Mouse (Mus musculus) limb, embryonic 10.5 days (tissue): ENCODE results near the gene Fbxo31. TPM values are rescaled to one million over a fixed set of nuclear protein-coding genes. Genes with fewer than 3 reads are reported as not detected.
A peak's percentile ranks its signal among the peaks of the same experiment; 100 is the strongest.

ENCODE experiments used
- DNase-seq: peaks from one replicate; pipeline ENCODE4 v3.0.0-alpha.2; 2017; ENCODE audit warnings: low spot score
- H3K27ac ChIP-seq: fragments of 300-500 bp; sonication (generic); 2 replicates; pipeline ENCODE4 v1.5.1; 2016; ENCODE audit warnings: mild to moderate bottlenecking
- H3K27me3 ChIP-seq: fragments of 300-500 bp; sonication (generic); 2 replicates; pipeline ENCODE4 v1.6.1; 2016; ENCODE audit warnings: low read depth, mild to moderate bottlenecking; ENCODE audit not compliant: poor library complexity, severe bottlenecking
- H3K36me3 ChIP-seq: fragments of 300-500 bp; sonication (generic); 2 replicates; pipeline ENCODE4 v1.6.1; 2016; ENCODE audit warnings: mild to moderate bottlenecking, moderate library complexity
- H3K4me1 ChIP-seq: fragments of 300-500 bp; sonication (generic); 2 replicates; pipeline ENCODE4 v1.6.1; 2016
- H3K4me3 ChIP-seq: fragments of 300-500 bp; sonication (generic); 2 replicates; pipeline ENCODE4 v1.5.1; 2016; ENCODE audit warnings: mild to moderate bottlenecking, moderate library complexity
- H3K9me3 ChIP-seq: fragments of 300-500 bp; sonication (generic); replicated peaks from 2 replicates; pipeline ENCODE4 v1.6.1; 2016; ENCODE audit warnings: mild to moderate bottlenecking
- WGBS: fragments of 180-500 bp; shearing (Covaris S2); methylation state at CpG from one replicate; pipeline ENCODE4 v1.1.7; 2016; 5-methylcytosine and 5-hydroxymethylcytosine counted together
- polyA plus RNA-seq: library from polyadenylated mRNA; unstranded; fragments of >200 nt; fragmentation: Nextera tagmentation; extraction: Ambion mirVana; gene quantifications from 2 replicates; pipeline ENCODE4 v1.2.1, GENCODE M21; 2016

The Fbxo31 gene
- 15.3 and 17.9 TPM in 2 replicates for polyA plus RNA-seq

DNA sequence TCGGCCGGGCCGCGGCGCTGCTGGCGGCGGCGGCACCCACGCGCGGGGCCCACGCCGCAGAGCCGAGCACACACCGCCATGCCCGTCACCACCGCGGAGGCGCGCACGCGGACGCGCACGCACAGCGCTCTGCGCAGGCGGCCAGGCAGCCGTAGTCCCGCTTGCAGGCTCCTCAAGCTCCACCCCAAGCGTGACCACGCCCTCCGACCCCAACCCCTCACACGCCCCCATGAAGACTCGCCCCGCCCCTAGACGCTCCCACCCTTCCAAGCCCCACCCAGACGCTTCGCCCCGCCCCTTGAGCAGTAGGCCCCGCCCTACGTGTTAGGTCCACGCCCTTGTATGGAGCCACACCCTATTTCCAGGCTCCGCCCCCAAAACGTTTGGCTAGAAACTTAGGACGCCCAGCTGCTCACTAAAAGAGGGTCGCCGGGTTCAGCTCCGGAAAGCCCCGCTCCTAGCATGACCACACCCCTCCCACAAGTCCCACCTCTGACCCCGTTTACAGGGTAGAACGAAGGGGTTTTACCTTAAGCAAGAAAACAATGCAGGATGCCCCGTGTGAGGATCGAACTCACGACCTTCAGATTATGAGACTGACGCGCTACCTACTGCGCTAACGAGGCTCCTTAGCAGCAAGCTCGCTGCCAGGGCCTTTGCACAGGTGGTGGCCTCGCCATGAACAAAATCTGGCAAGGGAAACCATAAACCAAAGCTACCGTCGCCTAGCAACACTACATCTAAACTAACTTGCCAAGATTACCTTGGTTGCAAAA is at the start of gene Fbxo31:
TSS of gene Fbxo31 (minus strand) at position 131 of the 776 bp plus-strand sequence.
- H3K9me3 ChIP-seq: no peaks in the 10 kb centered on the region
- H3K36me3 ChIP-seq: no peaks in the 10 kb centered on the region
- H3K27ac ChIP-seq: peak within 1 kb of the TSS; percentile 89
- H3K4me1 ChIP-seq: peaks cover 41% of the 10 kb centered on the region
- DNase-seq: peak; percentile 98
- WGBS: 2% methylated on average over 63 of the region's 63 CpGs
- peak within 1 kb of the TSS; percentile 90 for H3K4me3 ChIP-seq
- H3K27me3 ChIP-seq: no peaks in the 10 kb centered on the region

DNA sequence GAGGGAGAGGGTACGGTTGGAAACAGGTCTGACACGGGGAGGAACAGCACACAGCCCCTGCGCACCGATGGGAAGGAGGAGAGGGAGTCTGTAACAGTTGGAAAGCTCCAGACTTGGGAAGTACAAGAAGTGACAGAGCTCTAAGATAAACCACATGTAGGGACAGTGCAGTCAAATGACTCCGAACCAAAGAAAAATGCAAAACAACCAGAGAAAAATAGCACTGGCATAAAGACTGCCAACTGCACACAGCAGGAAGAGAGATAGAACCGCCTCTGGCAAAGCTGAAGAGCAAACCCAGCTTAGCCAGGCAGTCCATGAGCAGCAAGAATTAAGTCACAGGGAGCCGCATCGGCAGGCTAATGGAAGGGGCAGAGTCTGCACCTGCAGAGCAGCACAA is 44.4 kb upstream of the Fbxo31 start:
- no peak for DNase-seq
- WGBS: 96% methylated on average over 8 of the region's 8 CpGs
- Histone ChIP-seq H3K4me3 (no peak overlapping the region), H3K36me3 (peaks cover 56% of the 10 kb centered on the region), H3K27ac (no peak overlapping the region), H3K9me3 (no peaks in the 10 kb centered on the region), H3K4me1 (peaks cover 19% of the 10 kb centered on the region; the same call in 1 of the 2 replicates), H3K27me3 (no peaks in the 10 kb centered on the region)

DNA sequence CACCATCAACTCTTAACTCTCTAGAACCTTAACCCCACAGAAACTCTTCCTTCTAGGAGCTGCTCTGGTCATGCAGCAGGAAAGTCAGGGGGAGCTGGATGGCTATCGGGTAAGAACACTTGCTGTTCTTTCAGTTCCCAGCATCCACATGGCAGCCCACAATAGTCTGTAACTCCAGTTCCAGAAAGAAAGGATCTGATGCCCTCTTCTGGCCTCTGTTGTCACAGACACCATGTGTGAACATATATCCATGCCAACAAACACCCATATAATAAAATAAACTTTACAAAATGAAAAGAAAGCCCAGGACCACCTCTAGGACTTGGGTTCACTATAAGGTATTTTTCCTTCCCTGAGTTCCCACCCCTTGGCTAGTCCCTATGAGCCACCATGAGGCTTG is 43.3 kb upstream of the Fbxo31 start:
- Histone ChIP-seq H3K4me3 (no peak overlapping the region), H3K9me3 (no peaks in the 10 kb centered on the region), H3K27ac (no peak overlapping the region), H3K4me1 (peaks cover 19% of the 10 kb centered on the region; the same call in 1 of the 2 replicates), H3K27me3 (no peaks in the 10 kb centered on the region), H3K36me3 (peaks cover 56% of the 10 kb centered on the region)
- DNase-seq: no peak
- WGBS: 83% methylated on average over 1 of the region's 1 CpGs

DNA sequence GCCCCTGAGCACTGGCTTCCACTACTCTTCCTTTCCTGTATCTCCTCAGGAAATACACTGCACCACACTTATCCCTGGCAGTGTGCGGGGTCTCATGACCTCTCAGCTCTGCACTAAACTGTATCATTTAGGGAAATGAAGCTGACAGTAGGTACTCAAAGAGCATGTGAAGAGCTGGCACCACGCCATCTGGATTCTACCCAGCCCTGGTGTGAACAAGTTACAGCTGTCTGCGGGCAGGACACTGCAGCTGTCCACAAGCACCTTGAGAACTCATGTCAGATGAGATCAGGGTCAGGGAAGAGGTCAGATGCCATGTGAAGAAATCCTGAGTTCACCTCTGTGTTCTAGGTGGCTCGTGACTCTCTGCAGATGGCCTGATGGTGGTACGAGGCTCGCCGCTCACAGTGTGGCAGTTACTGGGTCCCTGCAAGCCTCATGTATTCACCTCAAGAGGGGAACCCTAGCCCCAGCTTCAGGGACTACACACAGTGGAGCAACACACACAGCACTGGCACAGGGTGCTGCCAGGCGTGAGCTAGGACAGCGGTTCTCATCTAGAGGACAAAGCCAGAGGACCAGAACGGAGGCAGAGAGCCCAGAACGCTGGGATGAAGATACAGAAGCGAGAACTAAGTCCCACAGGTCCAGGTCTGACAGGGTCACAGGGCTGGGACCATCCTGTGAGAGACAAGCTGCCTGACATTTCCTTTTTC is 42.4 kb upstream of the Fbxo31 start:
- Histone ChIP-seq H3K9me3 (no peaks in the 10 kb centered on the region), H3K27me3 (no peaks in the 10 kb centered on the region), H3K36me3 (peaks cover 56% of the 10 kb centered on the region), H3K4me3 (no peak overlapping the region), H3K4me1 (peaks cover 19% of the 10 kb centered on the region; the same call in 1 of the 2 replicates), H3K27ac (no peak overlapping the region)
- 89% methylated on average over 12 of the region's 12 CpGs for WGBS
- no peak for DNase-seq

DNA sequence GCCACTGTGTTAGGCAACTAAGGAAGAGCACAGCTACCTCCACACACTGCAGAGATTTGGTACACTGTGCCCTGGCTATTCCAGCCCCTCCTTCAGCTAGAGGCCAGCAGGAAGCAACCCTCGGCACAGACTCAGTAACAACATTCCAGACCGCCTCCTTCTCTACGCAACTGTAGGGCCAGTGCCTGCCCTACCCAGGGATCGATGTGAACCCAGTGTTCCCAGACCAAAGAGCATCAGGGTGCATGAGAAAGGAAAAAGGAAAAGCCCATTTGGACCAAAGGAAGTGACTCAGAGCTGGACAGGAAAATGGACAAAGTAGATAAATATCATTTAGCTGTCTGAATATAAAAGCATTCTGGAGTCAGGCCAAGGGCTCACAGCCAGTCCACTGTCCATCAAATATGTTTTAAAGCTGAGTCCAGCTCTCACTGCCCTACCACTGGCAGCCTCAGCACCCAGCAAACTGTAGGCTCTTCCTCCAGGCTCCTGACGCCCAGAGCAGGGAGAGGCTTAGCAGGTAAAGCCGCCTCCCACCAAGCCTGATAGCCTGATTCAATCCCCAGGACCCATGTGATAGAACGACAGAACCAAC is 40.9 kb upstream of the Fbxo31 start:
- WGBS: 75% methylated on average over 7 of the region's 7 CpGs
- H3K27ac ChIP-seq: no peak overlapping the region
- no peaks in the 10 kb centered on the region for H3K9me3 ChIP-seq
- H3K4me3 ChIP-seq: no peak overlapping the region
- no peaks in the 10 kb centered on the region for H3K27me3 ChIP-seq
- no peak for DNase-seq
- H3K36me3 ChIP-seq: peaks cover 55% of the 10 kb centered on the region
- 0 out of 2 replicates have a peak, but pooled peaks cover 10% of the 10 kb centered on the region for H3K4me1 ChIP-seq

- no peak overlapping the region for H3K4me3 ChIP-seq
- no peaks in the 10 kb centered on the region for H3K27me3 ChIP-seq
- no peak overlapping the region for H3K27ac ChIP-seq
- no peaks in the 10 kb centered on the region for H3K9me3 ChIP-seq
- H3K4me1 ChIP-seq: no peaks in the 10 kb centered on the region
- no peak for DNase-seq
- peaks cover 70% of the 10 kb centered on the region for H3K36me3 ChIP-seq
Measured at GRCm38 (mm10) chr8:121613419-121613818, 34.8 kb upstream of the Fbxo31 start.

GRCm38 (mm10) chr8:121609916-121610315 is 31.3 kb upstream of the Fbxo31 start:
- no peak overlapping the region for H3K4me3 ChIP-seq
- no peaks in the 10 kb centered on the region for H3K27me3 ChIP-seq
- WGBS: 93% methylated on average over 11 of the region's 11 CpGs
- peaks cover 73% of the 10 kb centered on the region for H3K36me3 ChIP-seq
- no peaks in the 10 kb centered on the region for H3K9me3 ChIP-seq
- no peak for DNase-seq
- no peaks in the 10 kb centered on the region for H3K4me1 ChIP-seq
- H3K27ac ChIP-seq: no peak overlapping the region

DNA sequence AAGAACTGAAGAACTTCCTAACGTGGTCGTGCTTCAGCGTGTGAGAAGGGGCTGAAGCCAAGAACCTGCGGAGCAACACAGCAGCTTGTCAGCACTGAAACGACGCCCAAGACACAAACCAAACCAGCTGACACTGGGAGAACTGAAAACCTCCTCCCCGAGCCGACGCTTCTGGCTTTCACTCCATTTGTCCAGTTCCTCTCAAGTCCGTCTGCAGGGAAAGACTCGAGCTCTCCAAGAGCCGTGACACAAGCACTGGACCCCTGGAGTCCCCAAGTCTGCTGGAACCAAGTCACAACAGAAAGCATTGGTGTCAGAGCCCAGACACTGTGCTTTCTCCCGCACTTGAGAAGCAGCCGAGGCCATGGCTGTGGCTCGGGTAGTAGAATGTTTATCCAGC is 30.6 kb upstream of the Fbxo31 start:
- 93% methylated on average over 15 of the region's 15 CpGs for WGBS
- peaks cover 80% of the 10 kb centered on the region for H3K36me3 ChIP-seq
- no peaks in the 10 kb centered on the region for H3K4me1 ChIP-seq
- H3K9me3 ChIP-seq: no peaks in the 10 kb centered on the region
- H3K4me3 ChIP-seq: no peak overlapping the region
- H3K27ac ChIP-seq: no peak overlapping the region
- DNase-seq: no peak
- H3K27me3 ChIP-seq: no peaks in the 10 kb centered on the region

DNA sequence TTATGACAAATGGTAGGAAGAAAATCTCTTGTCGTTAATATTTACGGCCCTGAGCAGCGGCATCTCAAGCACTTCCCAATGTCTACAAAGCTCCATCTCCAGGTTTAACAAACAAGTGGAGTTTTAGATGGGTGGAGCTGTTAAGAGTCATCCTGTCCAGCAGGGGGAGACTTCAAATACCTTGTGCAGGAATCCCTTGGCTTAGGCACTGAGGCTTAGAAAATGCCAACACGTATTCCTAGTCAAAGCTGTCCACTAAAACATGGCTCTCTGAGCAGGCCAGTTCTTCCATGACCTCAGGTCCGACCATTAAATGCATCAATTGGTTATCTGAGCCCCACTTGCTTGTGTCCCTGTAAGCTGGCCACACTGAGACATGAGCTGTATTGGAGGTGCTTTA is 29.1 kb upstream of the Fbxo31 start:
- 86% methylated on average over 5 of the region's 5 CpGs for WGBS

GRCm38 (mm10) chr8:121603801-121604200 is 25.2 kb upstream of the Fbxo31 start:
- Histone ChIP-seq H3K9me3 (no peaks in the 10 kb centered on the region), H3K4me1 (no peaks in the 10 kb centered on the region), H3K27me3 (no peaks in the 10 kb centered on the region), H3K4me3 (no peak overlapping the region), H3K36me3 (peaks cover 97% of the 10 kb centered on the region), H3K27ac (no peak overlapping the region; the same call in 1 of the 2 replicates)
- 98% methylated on average over 12 of the region's 12 CpGs for WGBS
- no peak for DNase-seq

More for the DNA sequence above, 29.1 kb upstream of the Fbxo31 start:
- H3K9me3 ChIP-seq: no peaks in the 10 kb centered on the region
- no peak overlapping the region for H3K27ac ChIP-seq
- H3K4me1 ChIP-seq: no peaks in the 10 kb centered on the region
- no peak for DNase-seq
- H3K27me3 ChIP-seq: no peaks in the 10 kb centered on the region
- H3K4me3 ChIP-seq: no peak overlapping the region
- H3K36me3 ChIP-seq: peaks cover 93% of the 10 kb centered on the region

DNA sequence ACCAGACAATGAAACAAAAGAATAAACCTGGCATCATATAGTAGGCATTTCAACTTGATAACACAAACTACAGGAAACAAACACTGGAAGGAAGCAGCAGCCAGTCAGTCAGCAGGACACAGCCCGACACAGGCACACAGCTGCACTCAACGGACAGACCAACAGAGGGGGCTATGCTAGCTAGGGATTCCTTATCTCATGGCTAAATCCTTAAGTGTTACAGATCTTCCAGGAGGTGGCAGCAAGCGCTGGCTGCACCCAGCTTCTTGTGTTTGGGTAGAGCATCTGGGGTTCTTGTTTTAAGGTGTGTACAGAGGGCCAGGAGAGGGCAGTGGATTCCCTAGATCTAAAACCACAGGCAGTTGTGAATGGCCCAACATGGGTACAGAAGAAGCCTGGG is 24.3 kb upstream of the Fbxo31 start:
- no peaks in the 10 kb centered on the region for H3K9me3 ChIP-seq
- peak; percentile 60 for DNase-seq
- no peak overlapping the region for H3K4me3 ChIP-seq
- H3K36me3 ChIP-seq: peaks cover 94% of the 10 kb centered on the region
- 40% methylated on average over 3 of the region's 3 CpGs for WGBS
- H3K27ac ChIP-seq: no peak overlapping the region
- H3K27me3 ChIP-seq: no peaks in the 10 kb centered on the region
- H3K4me1 ChIP-seq: no peaks in the 10 kb centered on the region

DNA sequence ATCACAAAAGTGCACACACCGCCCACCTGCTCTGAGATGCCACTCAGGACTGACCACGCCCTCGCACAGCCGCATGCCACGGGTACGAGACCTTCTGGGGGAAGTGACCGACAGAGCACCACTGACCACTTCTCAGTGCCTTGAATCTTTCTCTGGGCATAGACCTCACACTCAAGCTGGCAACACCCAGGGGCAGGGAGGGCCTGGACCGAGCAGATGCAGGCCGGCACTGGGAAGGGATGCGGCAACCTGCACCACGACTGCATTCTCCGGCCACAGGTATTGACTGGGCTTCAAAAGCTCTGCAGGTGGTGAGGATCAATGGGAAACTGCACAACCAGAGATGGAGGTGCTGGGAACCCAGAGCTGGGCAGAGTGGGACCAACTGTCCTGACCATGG is 23.8 kb upstream of the Fbxo31 start:
- no peaks in the 10 kb centered on the region for H3K27me3 ChIP-seq
- H3K36me3 ChIP-seq: peaks cover 94% of the 10 kb centered on the region
- no peak overlapping the region for H3K4me3 ChIP-seq
- DNase-seq: no peak
- H3K4me1 ChIP-seq: no peaks in the 10 kb centered on the region
- 96% methylated on average over 12 of the region's 12 CpGs for WGBS
- no peak overlapping the region for H3K27ac ChIP-seq
- H3K9me3 ChIP-seq: no peaks in the 10 kb centered on the region

GRCm38 (mm10) chr8:121599842-121600241 is 21.2 kb upstream of the Fbxo31 start:
- DNase-seq: no peak
- Histone ChIP-seq H3K9me3 (no peaks in the 10 kb centered on the region), H3K4me1 (no peaks in the 10 kb centered on the region), H3K27ac (no peak overlapping the region), H3K27me3 (no peaks in the 10 kb centered on the region), H3K4me3 (no peak overlapping the region), H3K36me3 (peaks cover 90% of the 10 kb centered on the region)
- 91% methylated on average over 14 of the region's 14 CpGs for WGBS
